Mouse (Mus musculus): ENCODE results near the gene Olfr923. TPM values are rescaled to one million over a fixed set of nuclear protein-coding genes. Genes with fewer than 3 reads are reported as not detected.

The Olfr923 gene
- polyA plus RNA-seq, 1 experiment from 2014 or later, result not detected

GRCm38 (mm10) chr9:38876826-38877225 is 50.5 kb downstream of the Olfr923 start, which contains the start of gene Olfr926:
Olfr926 (plus strand) TSS chr9:38877126.
- no peak within 1 kb of the TSS for H3K27ac ChIP-seq (ENCODE audit: low read depth, low read length)
- H3K4me2 ChIP-seq (replicated peaks; ENCODE audit: low read depth, low read length), result no peak within 1 kb of the TSS
- H3K36me3 ChIP-seq (ENCODE audit: control insufficient read depth, insufficient read depth, low read length), result no peaks in the 10 kb centered on the region
- H3K4me1 ChIP-seq (ENCODE audit: control insufficient read depth, insufficient read depth, low read length), result no peaks in the 10 kb centered on the region
- WGBS, result 84% methylated on average over 2 of the region's 2 CpGs
- peaks cover 3% of the 10 kb centered on the region; the same call in 1 of the 2 replicates for H3K9me3 ChIP-seq (ENCODE audit: control insufficient read depth, low read length)
- H3K9ac ChIP-seq (ENCODE audit: low read depth, low read length), result no peak within 1 kb of the TSS
- H3K4me3 ChIP-seq (ENCODE audit: low read length), result no peak within 1 kb of the TSS
- H3K27me3 ChIP-seq (ENCODE audit: control insufficient read depth, insufficient read depth, low read length), result no peaks in the 10 kb centered on the region
- no peak for ATAC-seq (ENCODE audit: low FRiP score, low TSS enrichment)

Other genes with a start within 250 kb of the Olfr923 start
- not detected in 2 replicates for gene Olfr912, start 246.4 kb upstream of the Olfr923 start, polyA plus RNA-seq (2014; fragmentation: Nextera tagmentation; extraction: Ambion mirVana)
- not detected in 2 replicates for gene Olfr913, start 233.8 kb upstream of the Olfr923 start, polyA plus RNA-seq (2014; fragmentation: Nextera tagmentation; extraction: Ambion mirVana)
- gene Olfr914, start 221.4 kb upstream of the Olfr923 start, polyA plus RNA-seq (2014; fragmentation: Nextera tagmentation; extraction: Ambion mirVana), result not detected in 2 replicates
- not detected in 2 replicates for gene Olfr916, start 166.7 kb upstream of the Olfr923 start, polyA plus RNA-seq (2014; fragmentation: Nextera tagmentation; extraction: Ambion mirVana)
- gene Olfr917, start 160.7 kb upstream of the Olfr923 start, polyA plus RNA-seq (2014; fragmentation: Nextera tagmentation; extraction: Ambion mirVana), result not detected in 2 replicates
- gene Olfr918, start 151.9 kb upstream of the Olfr923 start, polyA plus RNA-seq (2014; fragmentation: Nextera tagmentation; extraction: Ambion mirVana), result not detected in 2 replicates
- not detected in 2 replicates for gene Olfr919, start 122.9 kb upstream of the Olfr923 start, polyA plus RNA-seq (2014; fragmentation: Nextera tagmentation; extraction: Ambion mirVana)
- gene Vwa5a, start 108.3 kb upstream of the Olfr923 start, polyA plus RNA-seq (2014; fragmentation: Nextera tagmentation; extraction: Ambion mirVana), result 11.5 and 19.9 TPM in 2 replicates
- gene Olfr920, start 74.2 kb upstream of the Olfr923 start, polyA plus RNA-seq (2014; fragmentation: Nextera tagmentation; extraction: Ambion mirVana), result 0.05 TPM in 1 of 2 replicates, not detected in the other
- not detected in 2 replicates for gene Olfr921, start 53.5 kb upstream of the Olfr923 start, polyA plus RNA-seq (2014; fragmentation: Nextera tagmentation; extraction: Ambion mirVana)
- not detected in 2 replicates for gene Olfr922, start 11.9 kb upstream of the Olfr923 start, polyA plus RNA-seq (2014; fragmentation: Nextera tagmentation; extraction: Ambion mirVana)
- gene Olfr924, start 17.9 kb downstream of the Olfr923 start, polyA plus RNA-seq (2014; fragmentation: Nextera tagmentation; extraction: Ambion mirVana), result not detected in 2 replicates
- not detected in 2 replicates for gene Olfr26, start 28.5 kb downstream of the Olfr923 start, polyA plus RNA-seq (2014; fragmentation: Nextera tagmentation; extraction: Ambion mirVana)
- not detected in 2 replicates for gene Olfr926, start 50.6 kb downstream of the Olfr923 start, polyA plus RNA-seq (2014; fragmentation: Nextera tagmentation; extraction: Ambion mirVana)
- gene Olfr930, start 103.3 kb downstream of the Olfr923 start, polyA plus RNA-seq (2014; fragmentation: Nextera tagmentation; extraction: Ambion mirVana), result not detected in 2 replicates
- not detected in 2 replicates for gene Olfr933, start 145.8 kb downstream of the Olfr923 start, polyA plus RNA-seq (2014; fragmentation: Nextera tagmentation; extraction: Ambion mirVana)
- not detected in 2 replicates for gene Olfr934, start 161.8 kb downstream of the Olfr923 start, polyA plus RNA-seq (2014; fragmentation: Nextera tagmentation; extraction: Ambion mirVana)
- not detected in 2 replicates for gene Olfr935, start 173.1 kb downstream of the Olfr923 start, polyA plus RNA-seq (2014; fragmentation: Nextera tagmentation; extraction: Ambion mirVana)
- not detected in 2 replicates for gene Olfr146, start 196.8 kb downstream of the Olfr923 start, polyA plus RNA-seq (2014; fragmentation: Nextera tagmentation; extraction: Ambion mirVana)
- gene Olfr937, start 238.4 kb downstream of the Olfr923 start, polyA plus RNA-seq (2014; fragmentation: Nextera tagmentation; extraction: Ambion mirVana), result not detected in 2 replicates

Data from kidney, embryonic 14.5 days (tissue).